Mouse (Mus musculus): ENCODE data around the gene Gm13119. TPM values are rescaled to one million over a fixed set of nuclear protein-coding genes. Genes with fewer than 3 reads are reported as not detected.

Gene Gm13119
- polyA plus RNA-seq, 1 experiment from 2014 or later = not detected

Other genes with a start within 250 kb of the Gm13119 start
- gene Oog3, start 195.3 kb upstream of the Gm13119 start, polyA plus RNA-seq (2016; fragmentation: Nextera tagmentation; extraction: Ambion mirVana) = not detected in 2 replicates
- gene Oog2, start 167.2 kb upstream of the Gm13119 start, polyA plus RNA-seq (2016; fragmentation: Nextera tagmentation; extraction: Ambion mirVana) = not detected in 2 replicates
- gene C87977, start 144.6 kb upstream of the Gm13119 start, polyA plus RNA-seq (2016; fragmentation: Nextera tagmentation; extraction: Ambion mirVana) = not detected in 2 replicates
- gene Pramel5, start 77.5 kb upstream of the Gm13119 start, polyA plus RNA-seq (2016; fragmentation: Nextera tagmentation; extraction: Ambion mirVana) = not detected in 2 replicates
- not detected in 2 replicates for gene Gm13128, start 27.7 kb upstream of the Gm13119 start, polyA plus RNA-seq (2016; fragmentation: Nextera tagmentation; extraction: Ambion mirVana)
- not detected in 2 replicates for gene Pramef20, start 20.0 kb downstream of the Gm13119 start, polyA plus RNA-seq (2016; fragmentation: Nextera tagmentation; extraction: Ambion mirVana)
- not detected in 2 replicates for gene Pramef12, start 50.5 kb downstream of the Gm13119 start, polyA plus RNA-seq (2016; fragmentation: Nextera tagmentation; extraction: Ambion mirVana)
- not detected in 2 replicates for gene 1700012P22Rik, start 80.8 kb downstream of the Gm13119 start, polyA plus RNA-seq (2016; fragmentation: Nextera tagmentation; extraction: Ambion mirVana)
- not detected in 2 replicates for gene Gm9944, start 95.4 kb downstream of the Gm13119 start, polyA plus RNA-seq (2016; fragmentation: Nextera tagmentation; extraction: Ambion mirVana)
- gene Aadacl3, start 105.8 kb downstream of the Gm13119 start, polyA plus RNA-seq (2016; fragmentation: Nextera tagmentation; extraction: Ambion mirVana) = not detected in 2 replicates
- gene 9430007A20Rik, start 161.9 kb downstream of the Gm13119 start, polyA plus RNA-seq (2016; fragmentation: Nextera tagmentation; extraction: Ambion mirVana) = not detected in 2 replicates
- gene Gm13124, start 207.2 kb downstream of the Gm13119 start, polyA plus RNA-seq (2016; fragmentation: Nextera tagmentation; extraction: Ambion mirVana) = not detected in 2 replicates